In the genomic region with DNA sequence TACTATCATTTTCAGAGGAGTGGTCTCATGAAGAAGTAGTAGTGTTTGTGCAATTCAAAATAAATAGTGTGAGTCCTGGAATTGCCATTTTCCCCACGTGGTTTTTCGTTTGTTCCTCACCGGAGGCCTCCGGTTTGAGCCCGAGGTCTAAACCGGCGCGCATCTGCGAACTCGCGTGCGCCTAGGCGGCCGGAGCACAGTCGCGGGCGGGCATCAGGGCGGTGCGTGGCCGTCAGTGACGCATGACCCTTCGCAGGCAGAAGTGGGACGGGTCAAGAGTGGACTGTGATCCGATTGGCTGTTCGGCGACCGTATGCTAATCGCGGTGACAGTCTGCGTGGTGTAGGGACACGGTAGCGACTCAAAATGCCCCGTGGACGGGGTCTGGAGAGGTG, we compare ENCODE assay signal across 8 mouse cellular contexts. TPM values are rescaled to one million over a fixed set of nuclear protein-coding genes. Genes with fewer than 3 reads are reported as not detected.
DNase-seq lines count a peak whose midpoint lies in the region; ATAC-seq lines count a peak whose summit lies in the region.
"Not testable (repeated sequence)": the region's sequence is repeated elsewhere in the genome, so short reads cannot be mapped to it uniquely, and the experiment has no call there.

No protein-coding gene starts in this region.

- H3K27ac ChIP-seq in embryonic facial prominence, embryonic 12.5 days, result 0 out of 2 replicates have a peak overlapping the region, but pooled peaks have one; percentile 50
- H3K27ac ChIP-seq in midbrain, embryonic 11.5 days (ENCODE audit: low read depth, low read length), result not testable (repeated sequence)

- intact Hi-C loops in left cerebral cortex, postnatal 4 days (cut with DNase I), result not testable (repeated sequence)

- H3K9me3 ChIP-seq in embryonic facial prominence, embryonic 12.5 days; midbrain, embryonic 11.5 days (ENCODE audit: control insufficient read depth, low read length): not testable (repeated sequence)

- H3K9ac ChIP-seq in embryonic facial prominence, embryonic 12.5 days, result 0 out of 2 replicates have a peak overlapping the region, but pooled peaks have one; percentile 24
- H3K9ac ChIP-seq in midbrain, embryonic 11.5 days (ENCODE audit: low read length), result peak overlapping the region; percentile 39; the same call in 1 of the 2 replicates

- not testable (repeated sequence) for H3K36me3 ChIP-seq in embryonic facial prominence, embryonic 12.5 days; midbrain, embryonic 11.5 days (ENCODE audit: control insufficient read depth, insufficient read depth, low read length)

- H3K4me3 ChIP-seq in embryonic facial prominence, embryonic 12.5 days, result peak overlapping the region; percentile 36
- peak overlapping the region; percentile 12; the same call in 1 of the 2 replicates for H3K4me3 ChIP-seq in midbrain, embryonic 11.5 days (ENCODE audit: low read depth, low read length)

- under 1% methylated on average over 32 of the region's 34 CpGs for WGBS in embryonic facial prominence, embryonic 12.5 days
- under 1% methylated on average over 32 of the region's 34 CpGs for WGBS in midbrain, embryonic 11.5 days

- H3K4me2 ChIP-seq in embryonic facial prominence, embryonic 12.5 days (replicated peaks), result peak overlapping the region; percentile 58
- H3K4me2 ChIP-seq in midbrain, embryonic 11.5 days, result peak overlapping the region; percentile 40

- not testable (repeated sequence) for H3K4me1 ChIP-seq in embryonic facial prominence, embryonic 12.5 days; midbrain, embryonic 11.5 days (ENCODE audit: control insufficient read depth, insufficient read depth, low read length)

- peak; percentile 96 for DNase-seq in adrenal gland, postnatal 14 days
- DNase-seq in heart, adult 11 months, result peak; percentile 100
- DNase-seq in kidney, adult 11 months, result peak; percentile 97
- DNase-seq in left cerebral cortex, postnatal 4 days, result peak; percentile 93
- peak; percentile 91 for DNase-seq in midbrain, embryonic 11.5 days (ENCODE audit: low spot score, missing footprints)
- peak; percentile 70 for DNase-seq in right cerebral cortex, postnatal 4 days
- peak; percentile 90 to 92 for DNase-seq in urinary bladder, postnatal 4 days (ENCODE audit: low spot score in 2 of 2)

- ATAC-seq in embryonic facial prominence, embryonic 12.5 days (ENCODE audit: insufficient number of reproducible peaks, insufficient read depth, low FRiP score, low TSS enrichment), result peak; percentile 91
- peak; percentile 97 for ATAC-seq in midbrain, embryonic 11.5 days (ENCODE audit: low FRiP score)

- H3K27me3 ChIP-seq in embryonic facial prominence, embryonic 12.5 days; midbrain, embryonic 11.5 days (ENCODE audit: control insufficient read depth, insufficient read depth, low read length): not testable (repeated sequence)

RNA-seq across cellular contexts. Expression of gene Tex14, which starts 43.2 kb away (rescaled TPM):
- total RNA-seq in adrenal gland, postnatal 14 days (2021), result 0.53 and 0.67 TPM in 2 replicates
- 0.64 and 0.99 TPM in 2 replicates for polyA plus RNA-seq in embryonic facial prominence, embryonic 12.5 days (2016; fragmentation: Nextera tagmentation; extraction: Ambion mirVana)
- under 1 TPM; 0.34 to 0.44 TPM for total RNA-seq in left cerebral cortex, postnatal 4 days (2021)
- 0.21 and 0.30 TPM in 2 replicates for polyA plus RNA-seq in midbrain, embryonic 11.5 days (2014; fragmentation: Nextera tagmentation; extraction: Ambion mirVana)

RNA-seq across cellular contexts. Expression of gene Rad51c, which starts 43.3 kb away (rescaled TPM):
- total RNA-seq in adrenal gland, postnatal 14 days (2021), result 2.9 and 3.6 TPM in 2 replicates
- polyA plus RNA-seq in embryonic facial prominence, embryonic 12.5 days (2016; fragmentation: Nextera tagmentation; extraction: Ambion mirVana), result 10.6 TPM in 2 replicates
- 1 to 10 TPM; 4.0 to 4.8 TPM for total RNA-seq in left cerebral cortex, postnatal 4 days (2021)
- 13.6 and 15.7 TPM in 2 replicates for polyA plus RNA-seq in midbrain, embryonic 11.5 days (2014; fragmentation: Nextera tagmentation; extraction: Ambion mirVana)
